Mouse (Mus musculus) heart, embryonic 10.5 days (tissue): ENCODE measurements around the gene Gm11559. TPM values are rescaled to one million over a fixed set of nuclear protein-coding genes. Genes with fewer than 3 reads are reported as not detected.

Experiments used
- polyA plus RNA-seq: library from polyadenylated mRNA; unstranded; fragments of >200 nt; fragmentation: Nextera tagmentation; extraction: Ambion mirVana; gene quantifications from 2 replicates; pipeline ENCODE4 v1.2.1, GENCODE M21; 2016

Gm11559 gene
- polyA plus RNA-seq, 1 experiment from 2014 or later = not detected

Other genes starting within 250 kb of the Gm11559 start
- not detected in 2 replicates for gene Krtap2-4, start 249.6 kb upstream of the Gm11559 start, polyA plus RNA-seq
- gene Gm11562, start 244.0 kb upstream of the Gm11559 start, polyA plus RNA-seq = not detected in 2 replicates
- gene Krtap4-1, start 236.2 kb upstream of the Gm11559 start, polyA plus RNA-seq = not detected in 2 replicates
- gene Krtap4-2, start 229.4 kb upstream of the Gm11559 start, polyA plus RNA-seq = not detected in 2 replicates
- not detected in 2 replicates for gene Krtap4-7, start 220.4 kb upstream of the Gm11559 start, polyA plus RNA-seq
- gene Gm11555, start 214.2 kb upstream of the Gm11559 start, polyA plus RNA-seq = not detected in 2 replicates
- not detected in 2 replicates for gene Gm11563, start 205.5 kb upstream of the Gm11559 start, polyA plus RNA-seq
- not detected in 2 replicates for gene Krtap4-6, start 198.5 kb upstream of the Gm11559 start, polyA plus RNA-seq
- gene Gm14190, start 173.7 kb upstream of the Gm11559 start, polyA plus RNA-seq = not detected in 2 replicates
- gene Gm14180, start 130.2 kb upstream of the Gm11559 start, polyA plus RNA-seq = not detected in 2 replicates
- not detected in 2 replicates for gene Gm11595, start 91.6 kb upstream of the Gm11559 start, polyA plus RNA-seq
- not detected in 2 replicates for gene Krtap4-8, start 83.8 kb upstream of the Gm11559 start, polyA plus RNA-seq
- not detected in 2 replicates for gene Krtap4-9, start 79.3 kb upstream of the Gm11559 start, polyA plus RNA-seq
- not detected in 2 replicates for gene Gm11596, start 71.0 kb upstream of the Gm11559 start, polyA plus RNA-seq
- not detected in 2 replicates for gene Gm11569, start 65.5 kb upstream of the Gm11559 start, polyA plus RNA-seq
- not detected in 2 replicates for gene Gm11554, start 60.0 kb upstream of the Gm11559 start, polyA plus RNA-seq
- gene Krtap4-13, start 54.6 kb upstream of the Gm11559 start, polyA plus RNA-seq = not detected in 2 replicates
- not detected in 2 replicates for gene Gm11564, start 48.8 kb upstream of the Gm11559 start, polyA plus RNA-seq
- gene 2300003K06Rik, start 26.4 kb upstream of the Gm11559 start, polyA plus RNA-seq = not detected in 2 replicates
- gene Krtap4-16, start 12.9 kb upstream of the Gm11559 start, polyA plus RNA-seq = not detected in 2 replicates
- not detected in 2 replicates for gene Gm11568, start 6.6 kb upstream of the Gm11559 start, polyA plus RNA-seq
- not detected in 2 replicates for gene Krtap9-1, start 8.9 kb downstream of the Gm11559 start, polyA plus RNA-seq
- not detected in 2 replicates for gene Gm11567, start 14.7 kb downstream of the Gm11559 start, polyA plus RNA-seq
- not detected in 2 replicates for gene Krtap31-1, start 43.4 kb downstream of the Gm11559 start, polyA plus RNA-seq
- not detected in 2 replicates for gene Gm11565, start 50.3 kb downstream of the Gm11559 start, polyA plus RNA-seq
- not detected in 2 replicates for gene Krtap31-2, start 71.8 kb downstream of the Gm11559 start, polyA plus RNA-seq
- gene Krtap9-5, start 84.0 kb downstream of the Gm11559 start, polyA plus RNA-seq = not detected in 2 replicates
- not detected in 2 replicates for gene Krtap29-1, start 114.6 kb downstream of the Gm11559 start, polyA plus RNA-seq
- not detected in 2 replicates for gene Krtap16-1, start 122.1 kb downstream of the Gm11559 start, polyA plus RNA-seq
- gene Krtap17-1, start 129.5 kb downstream of the Gm11559 start, polyA plus RNA-seq = 0.30 TPM in 1 of 2 replicates, not detected in the other
- gene Krt33a, start 151.7 kb downstream of the Gm11559 start, polyA plus RNA-seq = not detected in 2 replicates
- not detected in 2 replicates for gene Krt33b, start 165.4 kb downstream of the Gm11559 start, polyA plus RNA-seq
- not detected in 2 replicates for gene Krt34, start 177.1 kb downstream of the Gm11559 start, polyA plus RNA-seq
- gene Krt31, start 186.1 kb downstream of the Gm11559 start, polyA plus RNA-seq = not detected in 2 replicates
- gene Krt32, start 223.8 kb downstream of the Gm11559 start, polyA plus RNA-seq = not detected in 2 replicates
- not detected in 2 replicates for gene Krt35, start 231.8 kb downstream of the Gm11559 start, polyA plus RNA-seq
- gene Krt36, start 241.2 kb downstream of the Gm11559 start, polyA plus RNA-seq = 0.08 TPM in 1 of 2 replicates, not detected in the other